Mouse (Mus musculus): ENCODE results near the gene Gtf2h5. TPM values are rescaled to one million over a fixed set of nuclear protein-coding genes. Genes with fewer than 3 reads are reported as not detected.
A peak's percentile ranks its signal among the peaks of the same experiment; 100 is the strongest.

Gtf2h5 gene
- total RNA-seq (2017), result 43.6 and 54.4 TPM in 2 replicates

DNA sequence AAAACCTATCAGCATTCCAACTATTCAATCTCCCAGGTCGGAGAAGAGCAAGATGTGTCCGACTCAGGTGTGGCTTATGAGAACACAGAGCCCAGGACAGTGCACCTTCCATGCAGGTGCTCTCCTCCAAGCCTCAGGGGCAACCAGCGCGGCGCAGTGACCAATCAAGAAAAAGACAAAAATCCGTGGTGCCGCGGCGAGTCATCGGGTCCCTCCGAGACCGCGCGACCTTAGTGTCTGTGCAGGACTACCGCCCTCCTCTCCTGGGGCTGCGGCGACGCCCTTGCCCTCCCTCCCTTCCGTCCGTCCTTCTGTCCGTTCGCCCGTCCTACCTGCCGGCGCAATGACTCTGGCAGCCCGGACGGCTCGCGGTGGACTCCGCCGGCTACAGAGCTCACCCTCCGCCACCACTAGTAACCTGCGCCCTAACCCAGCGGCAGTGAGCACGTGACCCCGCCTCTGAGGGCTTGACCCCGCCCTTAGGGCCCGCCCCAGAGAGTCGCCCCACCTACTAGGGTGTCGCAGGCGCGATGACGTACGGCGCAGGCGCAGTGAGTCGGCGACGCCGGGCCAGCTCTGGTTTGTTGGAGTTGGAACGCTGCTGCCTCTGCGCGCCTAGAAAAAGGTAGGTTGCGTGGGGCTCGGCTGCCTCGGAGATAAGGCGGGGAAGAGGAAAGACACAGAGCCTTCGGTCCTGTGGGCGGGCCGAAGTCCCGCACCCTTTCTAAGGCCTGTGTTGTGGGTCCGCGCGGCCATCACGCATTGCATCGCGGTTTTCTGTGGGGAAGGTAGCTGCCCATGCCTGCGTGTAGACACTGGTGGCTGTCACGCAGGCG, at the start of gene Gtf2h5, which contains the start of gene Serac1:
Gtf2h5 (plus strand) TSS at position 500 of the 836 bp plus-strand sequence.
Serac1 (minus strand) TSS at position 455 of the 836 bp plus-strand sequence.
- peak; percentile 98 for ATAC-seq (replicated peaks in 1 of 2; ENCODE audit: insufficient read depth in 1 of 2, low FRiP score in 2 of 2, low TSS enrichment in 1 of 2, low read depth in 1 of 2, poor library complexity in 2 of 2, severe bottlenecking in 2 of 2)

DNA sequence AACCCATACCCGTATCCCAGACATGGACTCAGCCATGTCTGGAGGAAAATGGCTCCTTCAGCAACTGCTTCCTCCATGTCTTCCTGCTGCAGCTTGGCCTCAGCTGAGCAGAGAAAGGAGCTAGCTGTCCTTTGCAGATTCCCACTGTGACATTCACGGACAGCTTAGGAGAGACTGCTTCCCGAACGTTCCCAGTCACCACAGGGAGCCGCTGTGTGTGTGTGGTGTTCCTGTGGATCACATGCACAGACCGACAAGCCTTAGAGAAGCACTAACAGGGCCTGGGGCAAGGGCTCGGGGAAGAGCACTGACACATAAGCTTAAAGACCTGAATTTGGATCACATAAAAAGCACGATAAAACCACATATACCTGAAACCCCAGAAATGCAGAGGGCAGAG, 43.9 kb upstream of the Gtf2h5 start:
- no peak for ATAC-seq (replicated peaks in 1 of 2; ENCODE audit: insufficient read depth in 1 of 2, low FRiP score in 2 of 2, low TSS enrichment in 1 of 2, low read depth in 1 of 2, poor library complexity in 2 of 2, severe bottlenecking in 2 of 2)

DNA sequence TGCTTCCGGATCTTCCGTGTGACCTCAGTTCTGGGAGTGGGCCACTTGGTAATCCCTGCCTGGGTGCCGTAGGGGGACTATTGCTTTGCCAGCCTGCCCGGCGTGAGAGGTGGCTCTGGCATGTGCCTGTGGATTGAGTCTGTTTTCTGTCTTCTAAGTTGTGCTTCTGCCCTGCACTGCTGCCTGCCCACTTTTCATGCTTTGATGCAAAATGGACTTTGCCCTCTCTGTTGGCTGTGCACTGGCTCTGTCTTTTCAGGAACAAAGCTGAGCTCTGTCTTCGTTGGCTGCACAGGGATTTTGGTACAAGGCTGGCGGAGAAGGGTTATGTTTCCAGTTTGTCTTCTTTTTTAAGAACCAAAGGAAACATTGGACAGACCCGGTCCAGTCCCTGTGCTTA, 43.1 kb upstream of the Gtf2h5 start:
- no peak for ATAC-seq (replicated peaks in 1 of 2; ENCODE audit: insufficient read depth in 1 of 2, low FRiP score in 2 of 2, low TSS enrichment in 1 of 2, low read depth in 1 of 2, poor library complexity in 2 of 2, severe bottlenecking in 2 of 2)

DNA sequence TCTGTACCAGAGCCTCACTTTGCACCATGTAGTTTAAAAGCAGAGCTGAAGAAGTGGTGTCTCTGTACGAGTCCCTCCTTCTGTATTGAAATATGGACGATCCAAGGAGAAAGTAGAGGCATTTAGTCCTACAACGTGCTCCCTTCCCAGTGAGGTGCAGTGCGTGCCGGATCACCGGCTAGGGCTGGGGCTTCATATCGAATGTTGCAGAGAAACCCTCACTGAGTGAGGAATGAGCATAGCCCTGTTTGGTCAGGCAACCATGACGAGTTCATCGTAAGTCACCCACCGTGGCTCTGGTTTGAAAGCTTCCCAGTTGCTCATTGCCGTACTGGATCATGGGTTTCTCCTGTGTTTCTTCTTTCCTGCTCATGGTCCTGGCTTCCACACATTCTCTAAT, 42.7 kb upstream of the Gtf2h5 start:
- ATAC-seq (replicated peaks in 1 of 2; ENCODE audit: insufficient read depth in 1 of 2, low FRiP score in 2 of 2, low TSS enrichment in 1 of 2, low read depth in 1 of 2, poor library complexity in 2 of 2, severe bottlenecking in 2 of 2), result no peak

DNA sequence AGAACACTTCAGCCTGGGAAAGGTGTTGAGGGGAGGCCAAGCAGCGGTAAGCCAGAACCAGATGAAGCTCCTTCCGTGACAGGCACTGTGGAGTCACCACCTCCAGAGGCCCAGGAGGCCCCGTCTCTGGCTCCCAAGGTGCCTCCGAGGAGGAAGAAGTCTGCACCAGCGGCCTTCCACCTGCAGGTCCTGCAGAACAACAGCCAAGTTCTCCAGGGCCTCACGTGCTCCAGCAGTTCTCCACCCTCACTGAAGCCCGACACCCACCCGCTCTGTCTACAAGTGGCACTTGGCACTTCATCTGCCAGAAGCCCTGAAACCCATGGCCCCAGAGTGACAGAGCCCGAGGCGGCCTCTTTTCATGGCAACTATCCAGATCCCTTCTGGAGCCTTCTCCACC, 42.1 kb upstream of the Gtf2h5 start:
- ATAC-seq (replicated peaks in 1 of 2; ENCODE audit: insufficient read depth in 1 of 2, low FRiP score in 2 of 2, low TSS enrichment in 1 of 2, low read depth in 1 of 2, poor library complexity in 2 of 2, severe bottlenecking in 2 of 2), result no peak

DNA sequence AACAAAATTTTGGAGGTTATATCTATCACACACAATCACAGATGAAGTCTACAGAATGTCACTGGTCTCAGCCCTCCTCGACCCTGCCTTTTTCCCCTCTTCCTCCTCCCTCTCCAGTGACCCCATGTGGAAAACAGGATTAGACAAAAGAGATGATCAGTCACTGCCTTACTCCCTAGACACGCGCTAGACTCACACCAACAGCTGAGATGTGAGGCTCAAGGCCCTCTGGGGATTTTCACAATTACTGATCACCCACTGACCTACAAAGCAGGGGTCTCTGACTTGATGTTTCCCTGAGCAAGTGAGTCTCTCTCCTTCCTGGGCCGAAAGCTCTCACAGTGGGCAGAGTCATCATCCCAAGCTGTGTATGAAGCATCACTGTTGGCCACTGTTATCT, 26.8 kb upstream of the Gtf2h5 start:
- ATAC-seq (replicated peaks in 1 of 2; ENCODE audit: insufficient read depth in 1 of 2, low FRiP score in 2 of 2, low TSS enrichment in 1 of 2, low read depth in 1 of 2, poor library complexity in 2 of 2, severe bottlenecking in 2 of 2), result no peak

DNA sequence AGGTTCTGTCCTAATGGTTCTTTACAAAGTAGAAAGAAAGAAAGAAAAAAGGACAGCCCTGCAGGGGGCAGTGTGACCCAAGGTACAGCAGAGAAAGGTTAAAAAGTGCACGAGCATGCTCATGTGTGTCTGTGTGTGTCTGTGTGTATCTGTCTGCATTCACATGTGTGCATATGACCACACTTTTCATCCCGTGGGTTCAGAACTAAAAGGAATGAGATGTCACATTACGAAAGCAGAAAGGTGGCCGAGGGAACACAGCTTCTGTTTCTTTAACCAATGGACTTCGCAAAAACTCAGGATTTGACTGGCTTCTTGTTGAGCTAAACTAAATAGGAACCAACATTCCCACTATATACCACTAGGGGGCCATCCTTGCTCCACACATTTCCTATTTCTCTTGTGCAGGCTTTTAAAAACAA, 24.6 kb upstream of the Gtf2h5 start:
- ATAC-seq (replicated peaks in 1 of 2; ENCODE audit: insufficient read depth in 1 of 2, low FRiP score in 2 of 2, low TSS enrichment in 1 of 2, low read depth in 1 of 2, poor library complexity in 2 of 2, severe bottlenecking in 2 of 2), result peak; percentile 63 to 69; a peak in 3 of 4 replicates

DNA sequence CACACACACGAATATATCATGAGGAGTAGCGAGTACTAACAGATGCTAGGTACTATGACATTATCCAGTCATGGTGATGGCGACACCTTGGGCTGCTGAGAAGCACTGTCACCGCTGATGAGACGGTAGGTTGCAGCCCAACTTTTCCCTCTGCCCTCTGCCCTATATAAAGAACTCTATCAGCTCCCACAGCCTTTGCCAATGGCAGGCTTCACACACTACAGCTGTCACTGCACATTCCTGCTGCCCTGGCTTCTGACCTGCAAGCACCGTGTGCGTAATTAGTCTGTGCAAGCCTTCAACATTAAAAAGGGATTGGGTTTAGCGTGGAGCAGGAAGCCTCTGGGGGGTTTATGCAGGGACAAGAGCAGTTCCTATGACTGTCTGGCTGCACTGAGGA, 16.8 kb upstream of the Gtf2h5 start:
- ATAC-seq (replicated peaks in 1 of 2; ENCODE audit: insufficient read depth in 1 of 2, low FRiP score in 2 of 2, low TSS enrichment in 1 of 2, low read depth in 1 of 2, poor library complexity in 2 of 2, severe bottlenecking in 2 of 2), result no peak

DNA sequence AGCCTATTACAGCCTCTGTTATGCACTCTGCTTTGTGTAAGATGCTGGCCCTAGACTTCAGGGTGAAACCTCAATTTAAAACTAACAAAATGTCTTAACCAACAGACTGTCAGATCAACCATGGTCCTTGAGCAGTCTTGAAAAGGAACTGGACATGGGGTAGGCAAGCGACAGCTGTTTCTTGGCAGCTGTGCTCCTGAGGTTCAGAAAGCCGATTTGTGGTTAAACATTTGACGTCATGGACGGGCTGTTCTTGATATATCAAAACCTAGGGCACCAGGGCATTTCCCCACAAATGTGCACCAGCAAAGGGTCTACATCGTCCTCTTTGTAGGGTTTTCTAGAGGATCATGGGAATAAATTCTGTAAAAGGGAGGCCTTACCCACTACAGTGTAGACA, 16.1 kb upstream of the Gtf2h5 start:
- ATAC-seq (replicated peaks in 1 of 2; ENCODE audit: insufficient read depth in 1 of 2, low FRiP score in 2 of 2, low TSS enrichment in 1 of 2, low read depth in 1 of 2, poor library complexity in 2 of 2, severe bottlenecking in 2 of 2), result no peak

DNA sequence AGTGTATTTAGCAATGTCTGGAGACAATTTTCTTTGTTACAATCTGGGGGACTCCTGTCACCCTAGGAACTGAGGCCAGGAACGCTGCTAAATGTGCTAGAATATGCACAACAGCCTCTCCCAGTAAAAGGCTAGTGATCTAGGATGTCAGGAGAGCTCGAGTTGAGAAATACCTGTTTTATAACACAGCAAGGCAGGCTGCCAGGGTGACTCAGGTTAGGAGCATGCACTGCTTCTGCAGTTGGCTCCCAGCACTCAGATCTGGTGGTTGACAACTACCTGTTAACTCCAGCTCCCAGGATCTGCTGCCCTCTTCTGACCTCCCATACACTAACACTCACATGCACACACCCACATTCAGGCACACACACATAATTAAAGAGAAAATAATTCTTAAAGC, 13.6 kb upstream of the Gtf2h5 start:
- no peak for ATAC-seq (replicated peaks in 1 of 2; ENCODE audit: insufficient read depth in 1 of 2, low FRiP score in 2 of 2, low TSS enrichment in 1 of 2, low read depth in 1 of 2, poor library complexity in 2 of 2, severe bottlenecking in 2 of 2)

DNA sequence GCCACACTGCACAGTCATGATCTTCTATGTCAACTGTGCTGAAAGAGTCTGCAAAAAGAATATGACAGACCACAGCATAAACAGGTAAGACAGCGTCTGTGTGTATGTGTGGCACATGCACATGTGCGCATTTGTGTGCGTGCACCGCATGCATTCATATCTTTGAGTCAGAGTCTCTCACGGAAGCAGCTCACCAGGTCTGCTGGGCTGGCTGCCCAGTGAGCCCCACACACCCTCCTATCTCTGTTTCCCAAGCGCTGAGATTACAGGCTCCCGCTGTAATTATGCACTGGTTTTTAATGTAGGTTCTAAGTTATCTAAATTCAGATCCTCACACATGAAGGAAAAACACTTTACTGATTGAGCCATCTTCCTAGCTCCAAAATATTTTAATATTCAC, 12.0 kb upstream of the Gtf2h5 start:
- no peak for ATAC-seq (replicated peaks in 1 of 2; ENCODE audit: insufficient read depth in 1 of 2, low FRiP score in 2 of 2, low TSS enrichment in 1 of 2, low read depth in 1 of 2, poor library complexity in 2 of 2, severe bottlenecking in 2 of 2)

DNA sequence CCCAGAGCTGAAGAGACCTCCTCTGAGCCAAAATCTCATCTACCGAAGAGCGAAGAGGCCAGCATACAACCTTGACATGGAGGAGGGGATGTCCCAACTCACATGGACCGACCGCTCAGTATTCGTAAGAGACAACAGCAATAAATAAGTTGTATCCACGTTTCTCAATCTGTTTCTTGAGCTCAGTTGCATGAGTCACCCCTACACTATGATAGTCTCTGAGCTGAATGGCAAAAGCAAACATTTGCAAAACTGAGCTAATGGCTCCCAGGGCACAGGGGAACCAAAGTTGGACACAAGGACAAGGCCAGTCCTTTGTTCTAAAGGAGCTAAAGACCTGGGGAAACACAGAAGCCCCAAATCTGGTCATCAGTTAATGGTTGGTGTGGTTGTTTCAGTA, 9.7 kb upstream of the Gtf2h5 start:
- no peak for ATAC-seq (replicated peaks in 1 of 2; ENCODE audit: insufficient read depth in 1 of 2, low FRiP score in 2 of 2, low TSS enrichment in 1 of 2, low read depth in 1 of 2, poor library complexity in 2 of 2, severe bottlenecking in 2 of 2)

DNA sequence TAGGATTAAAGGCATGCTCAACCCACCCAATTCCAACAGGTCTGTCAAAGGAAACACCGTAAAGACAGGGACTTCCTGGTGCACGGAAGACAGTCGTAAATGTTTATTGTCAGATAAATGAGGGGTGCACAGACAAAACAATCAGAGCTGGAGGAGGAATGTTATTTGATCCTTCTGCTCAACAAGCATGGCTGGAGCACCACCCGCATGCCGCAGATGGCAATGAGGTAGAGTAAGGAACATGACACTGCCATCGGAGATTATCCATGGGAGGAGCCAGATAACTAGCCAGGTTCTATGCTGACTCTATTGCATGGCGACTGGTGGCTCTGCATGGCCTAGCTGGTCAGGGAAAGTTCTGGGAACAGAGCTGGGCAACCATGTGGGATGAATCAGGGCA, 6.2 kb upstream of the Gtf2h5 start:
- no peak for ATAC-seq (replicated peaks in 1 of 2; ENCODE audit: insufficient read depth in 1 of 2, low FRiP score in 2 of 2, low TSS enrichment in 1 of 2, low read depth in 1 of 2, poor library complexity in 2 of 2, severe bottlenecking in 2 of 2)

DNA sequence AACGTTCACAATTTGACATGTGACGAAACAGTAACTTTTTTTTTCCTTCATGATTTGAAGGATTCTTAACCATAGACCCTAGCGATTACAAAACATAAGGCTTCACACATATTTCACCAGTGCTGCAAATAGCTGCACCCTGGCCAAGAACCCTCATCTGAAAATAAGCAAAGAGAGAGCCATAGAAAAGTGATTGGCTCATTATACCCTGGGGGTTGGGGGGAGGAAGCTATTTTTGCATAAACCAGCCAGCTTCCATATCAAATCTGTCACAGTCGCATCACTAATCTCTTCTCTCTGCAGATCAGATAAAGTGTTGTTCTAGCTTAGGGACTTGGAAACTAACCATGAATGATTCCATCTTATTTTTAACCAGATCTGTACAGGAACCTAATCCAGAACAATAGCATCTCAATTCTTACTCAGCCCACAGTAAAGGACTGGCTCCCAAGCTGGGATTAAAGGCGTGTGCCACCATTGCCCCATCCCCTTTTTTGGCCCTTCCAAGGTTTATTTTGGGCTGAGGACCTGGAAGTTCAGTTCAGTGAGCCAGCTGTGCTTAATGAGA, 3.8 kb downstream of the Gtf2h5 start:
- ATAC-seq (replicated peaks in 1 of 2; ENCODE audit: insufficient read depth in 1 of 2, low FRiP score in 2 of 2, low TSS enrichment in 1 of 2, low read depth in 1 of 2, poor library complexity in 2 of 2, severe bottlenecking in 2 of 2), result no peak

DNA sequence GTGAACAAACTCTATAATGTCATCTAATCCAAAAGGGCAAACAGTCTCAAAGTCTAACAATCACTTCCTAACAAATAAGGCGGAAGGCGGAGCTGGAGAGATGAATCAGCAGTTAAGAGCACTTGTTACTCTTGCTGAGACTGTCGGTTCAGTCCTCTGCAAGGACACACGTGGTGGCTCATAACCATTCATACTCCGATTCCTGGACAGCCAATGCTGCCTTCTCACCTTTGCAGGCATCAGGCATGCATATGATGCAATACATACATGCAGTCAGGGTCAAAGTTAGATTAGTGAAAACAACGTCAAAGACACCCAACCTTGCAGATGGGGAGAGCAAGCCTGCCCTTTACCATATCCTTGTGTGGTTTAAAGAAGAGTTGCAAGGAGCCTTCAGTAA, 12.0 kb downstream of the Gtf2h5 start:
- no peak for ATAC-seq (replicated peaks in 1 of 2; ENCODE audit: insufficient read depth in 1 of 2, low FRiP score in 2 of 2, low TSS enrichment in 1 of 2, low read depth in 1 of 2, poor library complexity in 2 of 2, severe bottlenecking in 2 of 2)

DNA sequence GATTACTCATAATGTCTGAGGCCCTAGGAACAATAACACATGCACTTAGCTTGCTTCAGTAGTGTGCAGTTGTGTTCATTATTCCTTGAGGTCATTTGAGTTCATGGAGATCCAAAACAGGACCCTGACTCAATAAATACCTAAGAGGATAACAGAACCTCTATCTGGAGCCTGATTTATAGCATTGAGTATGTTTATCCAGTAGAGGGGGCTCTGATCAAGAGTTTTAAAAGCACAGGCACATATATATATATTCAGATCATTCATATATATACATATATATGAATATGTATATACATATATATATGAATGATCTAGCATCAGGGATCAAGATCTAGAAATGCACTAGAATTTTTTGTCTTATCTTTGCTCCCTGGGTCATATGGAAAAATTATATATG, 16.0 kb downstream of the Gtf2h5 start:
- ATAC-seq (replicated peaks in 1 of 2; ENCODE audit: insufficient read depth in 1 of 2, low FRiP score in 2 of 2, low TSS enrichment in 1 of 2, low read depth in 1 of 2, poor library complexity in 2 of 2, severe bottlenecking in 2 of 2), result no peak

DNA sequence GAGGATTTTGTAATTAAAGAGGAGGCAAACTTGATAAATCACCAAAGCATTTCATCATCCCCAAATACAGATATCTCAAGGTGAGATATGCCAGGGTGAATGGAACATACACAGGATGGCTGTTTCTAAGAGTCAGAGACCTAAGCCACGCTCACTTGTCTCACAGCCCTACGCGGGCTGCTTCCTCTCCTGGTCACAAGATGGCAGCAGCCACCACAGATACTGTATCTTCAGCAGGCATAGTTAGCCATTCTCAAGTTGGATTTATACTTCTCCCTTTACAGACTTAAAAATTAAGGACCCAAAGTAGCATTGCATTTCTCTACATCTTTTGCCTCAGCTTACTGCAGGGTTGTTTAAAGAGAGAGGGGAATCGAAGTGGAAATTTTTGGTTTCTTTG, 18.3 kb downstream of the Gtf2h5 start:
- peak; percentile 75; a peak in 3 of 4 replicates for ATAC-seq (replicated peaks in 1 of 2; ENCODE audit: insufficient read depth in 1 of 2, low FRiP score in 2 of 2, low TSS enrichment in 1 of 2, low read depth in 1 of 2, poor library complexity in 2 of 2, severe bottlenecking in 2 of 2)

DNA sequence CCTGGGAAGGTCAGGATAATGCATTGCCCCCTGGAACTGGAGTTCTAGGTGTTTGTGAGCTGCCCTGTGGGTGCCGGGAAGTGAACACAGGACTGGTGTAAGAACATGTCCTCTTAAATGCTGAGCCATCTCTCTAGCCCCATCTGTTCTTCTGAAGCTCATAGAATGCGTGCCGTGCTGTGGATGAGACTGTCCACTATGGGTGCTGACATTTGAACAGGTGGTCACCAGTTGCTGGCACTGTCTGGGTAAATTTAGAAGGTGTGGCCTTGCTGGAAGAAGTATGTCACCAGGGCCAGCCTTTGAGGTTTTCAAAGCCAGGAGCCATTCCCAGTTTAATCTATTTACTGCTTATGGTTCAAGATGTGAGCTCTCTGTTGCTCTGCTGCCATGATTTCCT, 22.7 kb downstream of the Gtf2h5 start:
- ATAC-seq (replicated peaks in 1 of 2; ENCODE audit: insufficient read depth in 1 of 2, low FRiP score in 2 of 2, low TSS enrichment in 1 of 2, low read depth in 1 of 2, poor library complexity in 2 of 2, severe bottlenecking in 2 of 2), result no peak

DNA sequence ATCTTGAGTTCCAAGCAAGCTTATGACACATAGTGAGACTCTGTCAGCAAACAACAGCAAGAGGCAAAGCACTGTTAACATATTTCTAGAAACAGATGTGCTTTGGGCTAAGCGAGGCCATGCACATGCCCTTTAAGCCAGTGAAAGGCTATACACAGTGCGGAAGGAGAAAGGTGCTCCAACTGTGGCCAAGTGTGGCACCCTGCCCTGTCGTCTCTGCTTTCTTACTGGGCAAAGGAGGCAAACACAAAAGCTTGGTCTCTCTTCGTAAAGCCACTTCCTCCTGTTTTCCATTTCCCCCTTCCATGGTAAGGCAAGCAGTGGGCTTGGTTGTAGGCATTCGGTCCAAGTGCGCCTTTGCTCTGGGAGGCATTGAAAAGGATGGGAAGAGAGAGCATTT, 24.0 kb downstream of the Gtf2h5 start:
- ATAC-seq (replicated peaks in 1 of 2; ENCODE audit: insufficient read depth in 1 of 2, low FRiP score in 2 of 2, low TSS enrichment in 1 of 2, low read depth in 1 of 2, poor library complexity in 2 of 2, severe bottlenecking in 2 of 2), result no peak
